Mouse (Mus musculus) stomach, embryonic 15.5 days (tissue): ENCODE data around the gene Mfap2. TPM values are rescaled to one million over a fixed set of nuclear protein-coding genes. Genes with fewer than 3 reads are reported as not detected.

Experiments used
- ATAC-seq: fragments of 200-750 bp; cut with Nextera tagmentation; 2 replicates; pipeline ENCODE4 v1.8.0; 2017; ENCODE audit warnings: low read depth, moderate number of reproducible peaks, moderate TSS enrichment; ENCODE audit not compliant: insufficient read depth, low FRiP score
- H3K27ac ChIP-seq: fragments of 300-500 bp; sonication (generic); 2 replicates; pipeline ENCODE4 v1.5.1; 2015; ENCODE audit warnings: mild to moderate bottlenecking, inconsistent platforms
- H3K27me3 ChIP-seq: fragments of 300-500 bp; sonication (generic); replicated peaks from 2 replicates; pipeline ENCODE4 v1.6.1; 2015; ENCODE audit warnings: inconsistent platforms
- H3K36me3 ChIP-seq: fragments of 300-500 bp; sonication (generic); 2 replicates; pipeline ENCODE4 v1.6.1; 2015; ENCODE audit warnings: inconsistent platforms
- H3K4me1 ChIP-seq: fragments of 300-500 bp; sonication (generic); 2 replicates; pipeline ENCODE4 v1.6.1; 2015; ENCODE audit warnings: inconsistent platforms
- H3K4me2 ChIP-seq: fragments of 300-500 bp; sonication (generic); 2 replicates; pipeline ENCODE4 v1.6.1; 2015; ENCODE audit warnings: mild to moderate bottlenecking, inconsistent platforms
- H3K4me3 ChIP-seq: fragments of 300-500 bp; sonication (generic); replicated peaks from 2 replicates; pipeline ENCODE4 v1.5.1; 2015; ENCODE audit warnings: inconsistent platforms
- H3K9ac ChIP-seq: fragments of 300-500 bp; sonication (generic); 2 replicates; pipeline ENCODE4 v1.6.1; 2015; ENCODE audit warnings: inconsistent platforms
- H3K9me3 ChIP-seq: fragments of 300-500 bp; sonication (generic); 2 replicates; pipeline ENCODE4 v1.6.1; 2016; ENCODE audit warnings: inconsistent platforms
- WGBS: fragments of 180-500 bp; shearing (Covaris S2); methylation state at CpG from one replicate; pipeline ENCODE4 v1.1.7; 2015; 5-methylcytosine and 5-hydroxymethylcytosine counted together
- polyA plus RNA-seq: library from polyadenylated mRNA; unstranded; fragments of >200 nt; fragmentation: Nextera tagmentation; extraction: Ambion mirVana; gene quantifications from 2 replicates; pipeline ENCODE4 v1.2.1, GENCODE M21; 2015

Mfap2 gene
- polyA plus RNA-seq, 1 experiment from 2014 or later = 436 TPM

DNA sequence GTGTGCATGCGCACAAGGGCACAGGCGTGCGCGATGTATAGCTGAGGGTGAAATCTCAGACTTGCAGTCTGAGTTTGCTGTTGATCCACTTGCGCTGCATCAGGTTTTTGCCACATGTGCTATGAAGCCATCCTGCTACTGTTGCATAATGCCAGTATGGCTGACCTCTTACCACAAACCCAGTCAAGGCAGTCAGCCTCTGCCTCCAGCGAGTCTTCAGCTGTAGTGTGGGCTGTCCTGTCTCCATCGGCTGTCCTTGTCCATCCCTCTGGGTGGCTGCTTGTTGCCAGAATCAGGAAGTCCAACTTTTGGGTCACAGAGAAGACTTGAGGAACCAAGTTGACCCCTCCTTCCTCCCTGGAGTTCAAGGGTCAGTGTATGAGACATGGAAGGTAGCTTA, 34.9 kb upstream of the Mfap2 start:
- Histone ChIP-seq H3K9me3 (no peaks in the 10 kb centered on the region), H3K4me1 (peaks cover 14% of the 10 kb centered on the region; the same call in 1 of the 2 replicates), H3K27me3 (no peaks in the 10 kb centered on the region), H3K27ac (no peak overlapping the region), H3K4me3 (no peak overlapping the region), H3K36me3 (peaks cover 50% of the 10 kb centered on the region), H3K9ac (no peak overlapping the region), H3K4me2 (no peak overlapping the region)
- WGBS = 94% methylated on average over 7 of the region's 7 CpGs
- no peak for ATAC-seq

DNA sequence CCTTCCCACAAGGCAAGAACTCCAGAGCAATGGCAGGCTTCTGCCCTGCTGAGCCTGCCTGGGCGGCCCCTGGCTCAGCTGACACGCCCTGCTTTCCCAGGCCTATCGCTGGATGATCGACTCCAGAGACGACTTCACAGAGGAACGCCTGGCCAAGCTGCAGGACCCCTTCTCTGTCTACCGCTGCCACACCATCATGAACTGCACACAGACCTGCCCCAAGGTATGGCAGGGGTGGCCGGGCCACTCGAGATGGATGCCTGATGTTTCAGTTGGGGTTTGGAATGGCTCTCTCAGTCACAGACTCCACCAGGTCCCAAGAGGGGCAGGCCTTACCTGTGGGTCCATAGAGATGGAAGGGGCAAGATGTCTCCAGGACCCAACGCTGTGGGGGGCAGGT, 32.9 kb upstream of the Mfap2 start:
- Histone ChIP-seq H3K27me3 (no peaks in the 10 kb centered on the region), H3K4me1 (peaks cover 14% of the 10 kb centered on the region; the same call in 1 of the 2 replicates), H3K9me3 (no peaks in the 10 kb centered on the region), H3K9ac (no peak overlapping the region), H3K27ac (peak overlapping the region; percentile 46; the same call in 1 of the 2 replicates), H3K36me3 (peaks cover 37% of the 10 kb centered on the region), H3K4me2 (no peak overlapping the region), H3K4me3 (no peak overlapping the region)
- 59% methylated on average over 10 of the region's 10 CpGs for WGBS
- peak; percentile 43; the same call in 1 of the 2 replicates for ATAC-seq

DNA sequence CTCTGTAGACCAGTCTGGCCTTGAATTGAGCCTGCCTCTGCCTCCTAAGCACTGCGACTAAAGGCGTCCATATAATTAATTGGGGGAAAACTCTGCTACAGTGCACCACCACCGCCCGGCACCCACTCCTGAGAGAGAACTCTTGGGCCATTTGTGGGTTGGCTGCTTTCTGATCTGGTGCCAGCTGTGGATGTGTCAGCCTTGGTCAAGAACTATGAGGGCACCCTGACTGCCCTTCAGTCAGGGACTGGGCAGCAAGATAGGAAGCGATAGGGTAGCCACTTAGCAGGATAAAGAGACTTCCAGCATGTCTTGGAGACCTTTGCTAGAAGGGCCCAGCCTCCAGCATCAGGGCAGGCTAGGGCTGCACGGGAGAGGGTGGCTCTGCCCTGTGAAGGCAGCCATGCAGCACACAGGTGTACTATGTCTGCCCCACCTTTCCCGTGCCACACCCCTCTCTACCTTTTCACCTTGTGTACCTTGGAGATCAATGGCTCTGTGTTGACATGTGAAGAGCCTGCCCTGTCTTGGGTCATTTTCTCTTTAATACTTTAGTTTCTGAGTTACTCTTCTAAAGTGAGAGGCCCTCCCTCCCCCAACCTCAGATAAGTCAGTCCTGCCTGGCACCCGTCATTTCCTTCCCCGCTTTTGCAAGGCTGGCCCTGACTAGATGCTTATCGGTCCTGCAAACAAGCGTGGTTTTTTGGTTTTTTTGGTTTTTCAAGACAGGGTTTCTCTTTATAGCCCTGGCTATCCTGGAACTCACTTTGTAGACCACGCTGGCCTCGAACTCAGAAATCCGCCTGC, 32.1 kb upstream of the Mfap2 start:
- Histone ChIP-seq H3K4me2 (no peak overlapping the region), H3K27me3 (no peaks in the 10 kb centered on the region), H3K4me1 (peaks cover 17% of the 10 kb centered on the region), H3K9me3 (no peaks in the 10 kb centered on the region), H3K9ac (no peak overlapping the region), H3K36me3 (peaks cover 29% of the 10 kb centered on the region), H3K27ac (peak overlapping the region; percentile 46; the same call in 1 of the 2 replicates), H3K4me3 (no peak overlapping the region)
- 71% methylated on average over 14 of the region's 14 CpGs for WGBS
- ATAC-seq = peak; percentile 65

DNA sequence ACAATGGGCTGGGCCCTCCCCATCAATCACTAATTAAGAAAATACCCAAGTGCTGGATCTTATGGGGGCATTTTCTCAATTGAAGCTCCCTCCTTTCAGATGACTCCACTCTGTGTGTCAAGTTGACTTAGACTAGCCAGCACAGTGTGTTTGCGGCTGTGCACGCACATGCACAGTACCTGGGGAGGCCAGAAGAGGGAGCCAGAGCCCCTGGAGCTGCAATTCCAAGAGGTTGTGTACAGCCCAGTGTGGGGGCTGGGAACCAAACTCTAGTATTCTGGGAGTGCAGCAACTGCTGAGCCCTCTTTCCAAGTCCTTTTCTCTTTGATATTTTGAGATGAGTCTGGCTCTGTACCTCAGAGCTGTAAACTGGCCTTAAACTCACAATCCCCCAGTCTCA, 28.6 kb upstream of the Mfap2 start:
- Histone ChIP-seq H3K9me3 (no peaks in the 10 kb centered on the region), H3K27me3 (no peaks in the 10 kb centered on the region), H3K27ac (no peak overlapping the region), H3K4me2 (no peak overlapping the region), H3K4me1 (peaks cover 28% of the 10 kb centered on the region), H3K4me3 (no peak overlapping the region), H3K9ac (no peak overlapping the region), H3K36me3 (peaks cover 13% of the 10 kb centered on the region)
- WGBS = 84% methylated on average over 2 of the region's 2 CpGs
- no peak for ATAC-seq

DNA sequence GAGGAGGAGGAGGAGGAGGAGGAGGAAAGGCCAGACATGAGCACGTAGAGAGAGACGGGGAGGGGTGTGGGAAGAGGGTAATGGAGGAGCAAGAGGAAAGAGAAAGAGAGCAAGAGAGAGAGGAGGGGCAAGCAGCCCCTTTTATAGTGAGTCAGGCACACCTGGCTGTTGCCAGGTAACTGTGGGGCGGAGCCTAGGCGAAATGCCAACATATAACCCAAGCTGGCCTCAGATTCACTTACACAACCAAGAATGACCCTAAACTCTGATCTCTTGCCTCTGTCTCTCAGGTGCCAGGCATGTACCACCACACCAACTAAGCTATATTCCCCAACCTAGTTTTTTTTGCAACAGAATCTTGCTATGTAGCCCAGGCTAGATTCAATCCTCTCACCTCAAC, 27.4 kb upstream of the Mfap2 start:
- Histone ChIP-seq H3K9me3 (no peaks in the 10 kb centered on the region), H3K9ac (no peak overlapping the region), H3K36me3 (peaks cover 13% of the 10 kb centered on the region), H3K4me3 (no peak overlapping the region), H3K4me2 (peak overlapping the region; percentile 7; the same call in 1 of the 2 replicates), H3K27ac (peak overlapping the region; percentile 85), H3K27me3 (no peaks in the 10 kb centered on the region), H3K4me1 (peaks cover 27% of the 10 kb centered on the region)
- 45% methylated on average over 3 of the region's 4 CpGs for WGBS
- ATAC-seq = no peak

DNA sequence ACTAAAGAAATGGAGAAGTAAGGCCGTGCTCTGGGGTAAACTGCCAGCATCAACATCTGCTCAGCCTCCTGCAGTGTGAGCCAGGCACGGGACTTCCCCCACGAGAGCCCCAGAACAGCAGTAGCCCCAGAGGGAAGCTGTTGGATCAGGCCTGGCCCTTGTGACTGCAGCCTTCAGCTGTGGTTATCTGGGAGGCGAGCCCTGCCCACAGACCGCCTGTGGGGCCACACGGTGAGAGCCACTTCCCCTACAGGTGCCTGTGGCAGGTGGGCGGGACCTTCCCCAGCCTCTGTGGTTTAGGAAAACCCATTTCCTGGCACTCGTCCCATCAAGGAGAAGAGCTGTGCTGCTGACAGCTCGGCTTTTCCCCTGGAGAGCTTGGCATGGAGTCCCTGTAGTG, 26.8 kb upstream of the Mfap2 start:
- H3K27ac ChIP-seq = peak overlapping the region; percentile 85
- H3K4me1 ChIP-seq = peaks cover 30% of the 10 kb centered on the region
- H3K36me3 ChIP-seq = peaks cover 13% of the 10 kb centered on the region
- peak; percentile 72 for ATAC-seq
- no peak overlapping the region for H3K4me3 ChIP-seq
- H3K27me3 ChIP-seq = no peaks in the 10 kb centered on the region
- H3K9ac ChIP-seq = no peak overlapping the region
- WGBS = 7% methylated on average over 8 of the region's 9 CpGs
- H3K9me3 ChIP-seq = no peaks in the 10 kb centered on the region
- H3K4me2 ChIP-seq = peak overlapping the region; percentile 7; the same call in 1 of the 2 replicates

DNA sequence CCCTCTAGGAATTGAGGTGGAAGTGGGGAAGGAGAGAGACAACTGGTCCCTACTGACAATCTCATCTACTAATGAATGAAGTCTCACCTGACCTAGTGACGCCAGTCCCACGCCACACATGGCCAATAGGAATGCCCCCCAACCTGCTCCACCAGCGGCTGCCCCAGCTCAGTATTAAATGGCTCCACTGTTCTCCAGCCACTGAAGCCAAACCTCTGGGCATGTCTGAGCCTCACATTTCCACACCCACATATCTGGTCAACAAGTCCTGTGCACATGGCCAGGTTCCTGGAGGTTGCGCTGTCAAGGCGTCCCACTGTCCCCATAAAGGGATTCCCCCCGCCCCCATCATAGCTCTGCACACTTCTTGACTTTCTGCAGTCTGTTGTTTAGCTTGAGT, 25.7 kb upstream of the Mfap2 start:
- no peak for ATAC-seq
- Histone ChIP-seq H3K36me3 (0 out of 2 replicates have a peak, but pooled peaks cover 4% of the 10 kb centered on the region), H3K27me3 (no peaks in the 10 kb centered on the region), H3K27ac (0 out of 2 replicates have a peak overlapping the region, but pooled peaks have one; percentile 3), H3K4me2 (no peak overlapping the region), H3K9me3 (no peaks in the 10 kb centered on the region), H3K9ac (no peak overlapping the region), H3K4me1 (peaks cover 27% of the 10 kb centered on the region), H3K4me3 (no peak overlapping the region)
- WGBS = 76% methylated on average over 6 of the region's 6 CpGs

DNA sequence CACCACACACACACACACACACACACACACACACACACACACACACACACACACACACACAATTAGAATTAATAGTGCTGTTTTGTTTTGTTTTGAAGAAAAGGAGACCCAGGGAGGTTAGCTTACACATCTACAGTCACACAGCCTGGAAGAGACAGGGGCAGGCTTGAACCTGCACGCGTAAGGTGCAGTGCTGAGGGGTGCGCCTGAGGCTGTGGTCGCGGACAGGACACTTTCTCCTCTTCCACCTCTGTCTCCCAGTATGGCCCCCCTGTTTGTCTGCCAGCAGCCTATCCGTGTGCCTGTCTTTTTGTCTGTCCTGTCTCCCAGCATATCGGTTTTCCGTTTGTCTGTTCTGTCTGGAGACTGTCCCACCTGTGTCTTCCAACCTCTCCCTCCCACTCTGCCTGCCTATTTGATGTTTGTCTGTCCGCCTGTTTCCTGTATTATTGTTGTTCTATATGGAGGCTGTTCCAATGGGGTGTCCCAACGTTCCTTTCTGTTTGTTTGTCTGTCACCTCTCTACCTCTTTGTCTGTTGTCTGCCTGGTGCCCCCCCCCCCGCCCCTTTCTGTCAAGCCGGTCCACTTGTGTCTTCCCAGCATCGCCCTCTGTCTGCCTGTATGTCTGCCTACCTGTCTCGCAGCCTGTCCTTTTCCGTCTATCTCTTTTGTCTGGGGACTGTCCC, 24.1 kb upstream of the Mfap2 start:
- Histone ChIP-seq H3K9ac (no peak overlapping the region), H3K4me1 (peaks cover 27% of the 10 kb centered on the region), H3K4me2 (peak overlapping the region; percentile 82), H3K36me3 (peaks cover 3% of the 10 kb centered on the region; the same call in 1 of the 2 replicates), H3K27me3 (no peaks in the 10 kb centered on the region), H3K27ac (no peak overlapping the region), H3K9me3 (no peaks in the 10 kb centered on the region), H3K4me3 (peak overlapping the region; percentile 86)
- WGBS = 30% methylated on average over 14 of the region's 15 CpGs
- ATAC-seq = no peak

DNA sequence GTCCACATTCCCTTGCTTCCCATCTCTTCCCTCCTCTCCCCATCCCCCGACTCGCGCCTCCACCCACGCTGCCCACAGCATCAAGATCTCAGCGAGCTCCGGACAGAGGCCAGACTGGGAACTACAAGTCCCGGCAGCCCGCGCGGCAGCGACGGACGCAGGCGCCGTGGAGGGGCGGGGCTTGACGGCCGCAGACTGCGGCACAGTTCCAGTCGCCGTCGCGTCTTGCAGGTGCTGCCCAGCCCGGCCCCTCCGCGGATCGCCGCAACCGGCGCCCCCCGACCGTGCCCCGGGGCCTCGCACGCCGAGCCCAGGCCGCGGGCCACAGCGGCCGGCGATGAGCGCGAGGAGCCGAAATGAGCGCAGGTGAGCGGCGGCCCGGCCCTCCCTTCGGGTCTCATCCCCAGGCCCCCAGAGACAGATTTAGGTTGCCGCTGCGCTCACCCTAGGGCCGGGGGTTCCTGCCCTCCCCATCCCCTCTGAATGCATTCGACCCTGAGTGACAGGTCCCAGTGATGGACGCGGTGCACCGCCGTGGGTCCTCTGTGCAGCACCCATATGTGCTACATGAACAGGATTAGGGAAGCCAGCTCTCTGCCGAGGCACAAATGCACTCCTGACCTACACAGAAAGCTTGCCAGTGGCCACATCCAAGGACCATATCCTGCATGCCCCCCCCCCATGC, 23.4 kb upstream of the Mfap2 start, which contains the start of gene Atp13a2:
Gene Atp13a2, plus strand, starts transcription at position 163 of the 685 bp plus-strand sequence.
- Histone ChIP-seq H3K4me1 (peaks cover 27% of the 10 kb centered on the region), H3K9ac (peak within 1 kb of the TSS; percentile 75), H3K4me2 (peak within 1 kb of the TSS; percentile 82), H3K27me3 (no peaks in the 10 kb centered on the region), H3K27ac (no peak within 1 kb of the TSS), H3K36me3 (peaks cover 3% of the 10 kb centered on the region; the same call in 1 of the 2 replicates), H3K9me3 (no peaks in the 10 kb centered on the region), H3K4me3 (peak within 1 kb of the TSS; percentile 86)
- ATAC-seq = peak; percentile 80
- WGBS = under 1% methylated on average over 58 of the region's 58 CpGs

DNA sequence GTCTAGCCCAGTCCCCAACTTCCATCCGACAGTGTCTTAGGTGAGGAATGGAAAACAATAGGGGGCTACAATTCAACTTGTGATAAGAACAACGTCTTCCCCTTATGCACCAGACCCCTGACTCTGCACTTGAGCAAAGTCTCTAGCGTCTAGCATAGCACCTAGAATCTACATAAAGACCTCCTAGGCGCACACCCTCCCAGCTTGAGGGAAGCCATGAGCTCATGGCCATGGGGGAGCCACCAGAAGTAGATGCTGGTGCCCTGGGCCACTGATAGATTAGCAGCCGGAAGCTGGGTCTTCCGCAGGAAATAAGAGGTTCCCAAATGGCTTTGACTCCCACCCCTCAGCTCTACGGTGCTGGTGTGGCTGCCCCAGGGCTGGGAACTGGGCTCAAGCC, 22.7 kb upstream of the Mfap2 start:
- no peak for ATAC-seq
- H3K9me3 ChIP-seq = no peaks in the 10 kb centered on the region
- 18% methylated on average over 7 of the region's 7 CpGs for WGBS
- peaks cover 3% of the 10 kb centered on the region; the same call in 1 of the 2 replicates for H3K36me3 ChIP-seq
- H3K4me3 ChIP-seq = peak overlapping the region; percentile 86
- H3K4me1 ChIP-seq = peaks cover 27% of the 10 kb centered on the region
- H3K4me2 ChIP-seq = peak overlapping the region; percentile 82
- no peak overlapping the region for H3K27ac ChIP-seq
- H3K9ac ChIP-seq = peak overlapping the region; percentile 75; the same call in 1 of the 2 replicates
- no peaks in the 10 kb centered on the region for H3K27me3 ChIP-seq

DNA sequence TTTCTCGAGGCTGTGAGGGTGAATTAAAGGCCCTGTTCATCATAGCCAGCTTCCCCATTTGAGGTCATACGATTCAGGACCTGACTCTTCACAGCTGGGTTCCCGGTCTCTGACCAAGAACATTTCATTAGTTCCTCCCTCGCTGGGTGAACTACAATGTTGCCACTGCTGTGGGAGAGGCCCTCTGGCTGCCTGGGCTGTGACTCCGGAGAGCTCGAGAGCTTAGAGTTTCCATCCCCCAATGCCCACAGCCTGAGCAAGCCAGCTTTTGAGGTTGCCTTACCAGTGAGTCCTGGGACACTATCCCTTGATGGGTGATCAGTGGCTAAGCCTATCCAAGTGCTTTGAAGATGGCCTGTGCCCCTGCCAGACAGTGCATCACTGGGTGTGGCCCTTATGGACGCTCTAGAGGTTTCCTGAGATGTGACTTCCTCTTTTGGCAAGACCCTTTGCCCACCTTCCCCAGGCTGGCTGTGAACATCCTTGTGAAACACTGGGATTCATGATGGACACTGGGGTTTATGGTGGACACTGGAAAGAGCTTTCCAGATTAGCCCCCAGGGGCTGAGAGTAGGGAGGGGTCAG, 21.4 kb upstream of the Mfap2 start:
- no peak overlapping the region for H3K4me2 ChIP-seq
- no peak overlapping the region for H3K27ac ChIP-seq
- WGBS = 59% methylated on average over 7 of the region's 7 CpGs
- H3K9ac ChIP-seq = no peak overlapping the region
- no peak for ATAC-seq
- H3K27me3 ChIP-seq = no peaks in the 10 kb centered on the region
- H3K36me3 ChIP-seq = peaks cover 12% of the 10 kb centered on the region
- H3K9me3 ChIP-seq = no peaks in the 10 kb centered on the region
- H3K4me1 ChIP-seq = peaks cover 16% of the 10 kb centered on the region
- no peak overlapping the region for H3K4me3 ChIP-seq
